Mouse (Mus musculus): ENCODE results near the gene Mxra8. TPM values are rescaled to one million over a fixed set of nuclear protein-coding genes. Genes with fewer than 3 reads are reported as not detected.

Gene Mxra8
- polyA plus RNA-seq, 1 experiment: 484 TPM

DNA sequence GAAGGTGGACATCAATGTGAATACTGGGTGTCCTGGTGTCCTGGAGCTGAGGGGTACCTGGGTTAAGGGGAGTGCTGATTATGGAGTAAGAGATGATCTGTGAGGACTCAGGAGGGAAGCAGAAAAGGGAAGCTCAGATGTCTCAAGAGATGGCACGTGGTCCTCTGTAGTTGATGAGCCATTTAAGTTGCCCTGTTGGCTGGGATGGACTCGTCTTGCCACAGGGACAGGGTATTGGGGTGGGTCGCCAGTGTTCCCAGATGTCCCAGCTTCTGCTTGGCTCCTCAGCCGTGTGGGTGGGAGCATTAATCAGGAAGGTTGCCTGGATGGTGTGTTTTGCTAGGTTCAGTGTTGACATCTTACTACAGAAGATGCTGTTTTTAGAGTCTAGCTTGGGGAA, 6.2 kb upstream of the Mxra8 start:
- H3K4me3 ChIP-seq (ENCODE audit: insufficient read depth, low read length): no peak overlapping the region

DNA sequence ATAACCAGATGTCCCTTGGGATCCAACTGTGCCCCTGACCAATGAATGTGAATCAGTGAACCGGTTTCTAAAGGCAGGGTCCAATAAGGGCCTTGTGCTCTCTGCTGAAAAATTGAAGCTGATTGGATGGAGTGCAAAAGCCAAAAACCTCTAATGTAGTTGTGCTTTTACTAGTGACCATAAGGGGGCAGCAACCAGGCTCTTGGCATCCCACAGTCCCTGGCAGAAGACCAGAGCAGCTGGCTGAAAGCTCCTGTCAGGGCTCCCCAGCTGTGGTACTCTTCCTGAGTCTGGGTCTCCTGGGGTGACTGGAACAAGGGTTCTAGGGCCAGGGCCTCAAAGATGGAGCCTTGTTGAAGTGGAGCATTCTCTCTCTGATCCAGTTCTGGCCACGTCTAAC, 5.6 kb upstream of the Mxra8 start:
- Histone ChIP-seq H3K4me3 (ENCODE audit: insufficient read depth, low read length) (no peak overlapping the region), H3K4me1 (ENCODE audit: control insufficient read depth, insufficient read depth, low read length) (peaks cover 11% of the 10 kb centered on the region), H3K27ac (ENCODE audit: insufficient read depth, low read length) (peak overlapping the region; percentile 76)
- TF ChIP-seq POLR2A (IDR thresholded peaks at IDR 0.05; ENCODE audit: low read depth, low read length) (peak; percentile 8; the same call in 1 of the 2 replicates), CTCF (IDR thresholded peaks at IDR 0.05; ENCODE audit: borderline replicate concordance, insufficient read depth, low read length) (0 out of 2 replicates have a peak, but pooled peaks have one; percentile 18)

More for the DNA sequence above, 6.2 kb upstream of the Mxra8 start:
- peaks cover 10% of the 10 kb centered on the region for H3K4me1 ChIP-seq (ENCODE audit: control insufficient read depth, insufficient read depth, low read length)
- TF ChIP-seq CTCF (IDR thresholded peaks at IDR 0.05; ENCODE audit: borderline replicate concordance, insufficient read depth, low read length) (no peak), POLR2A (IDR thresholded peaks at IDR 0.05; ENCODE audit: low read depth, low read length) (peak; percentile 5; the same call in 1 of the 2 replicates)
- H3K27ac ChIP-seq (ENCODE audit: insufficient read depth, low read length): peak overlapping the region; percentile 30; the same call in 1 of the 2 replicates

DNA sequence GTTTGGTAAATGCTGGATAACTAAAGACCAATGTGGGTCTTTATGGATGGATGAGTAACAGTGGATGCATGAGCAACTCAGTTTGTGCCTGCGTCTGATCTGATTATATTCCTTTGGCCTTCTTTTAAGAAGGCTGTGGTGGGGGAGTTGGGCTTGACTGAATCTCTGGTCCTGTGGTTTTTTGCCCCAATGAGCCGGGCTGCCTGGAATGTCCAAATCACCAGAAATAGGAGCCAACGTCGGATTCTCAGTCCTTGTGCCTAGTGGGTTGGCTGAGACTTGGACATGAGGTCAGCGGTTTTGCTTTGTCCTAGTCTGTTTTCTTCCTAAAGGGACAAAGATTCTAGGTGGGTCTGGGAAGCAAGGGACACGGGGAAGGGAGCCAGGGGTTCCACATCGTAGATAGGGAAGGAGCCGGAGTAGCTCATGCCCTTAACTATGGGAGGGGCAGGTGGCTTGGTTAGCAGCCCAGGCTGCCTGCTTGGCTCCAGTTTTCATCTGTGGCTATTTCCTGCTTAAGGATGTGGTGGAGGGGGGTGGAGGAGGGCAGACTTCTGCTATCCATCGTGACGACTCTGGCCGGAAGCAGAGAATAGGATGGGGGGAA, 2.0 kb upstream of the Mxra8 start:
- TF ChIP-seq CTCF (IDR thresholded peaks at IDR 0.05; ENCODE audit: borderline replicate concordance, insufficient read depth, low read length): no peak
- TF ChIP-seq POLR2A (IDR thresholded peaks at IDR 0.05; ENCODE audit: low read depth, low read length): no peak; the same call in 1 of the 2 replicates
- Histone ChIP-seq H3K4me1 (ENCODE audit: control insufficient read depth, insufficient read depth, low read length) (peaks cover 13% of the 10 kb centered on the region), H3K4me3 (ENCODE audit: insufficient read depth, low read length) (no peak overlapping the region), H3K27ac (ENCODE audit: insufficient read depth, low read length) (peak overlapping the region; percentile 100)

DNA sequence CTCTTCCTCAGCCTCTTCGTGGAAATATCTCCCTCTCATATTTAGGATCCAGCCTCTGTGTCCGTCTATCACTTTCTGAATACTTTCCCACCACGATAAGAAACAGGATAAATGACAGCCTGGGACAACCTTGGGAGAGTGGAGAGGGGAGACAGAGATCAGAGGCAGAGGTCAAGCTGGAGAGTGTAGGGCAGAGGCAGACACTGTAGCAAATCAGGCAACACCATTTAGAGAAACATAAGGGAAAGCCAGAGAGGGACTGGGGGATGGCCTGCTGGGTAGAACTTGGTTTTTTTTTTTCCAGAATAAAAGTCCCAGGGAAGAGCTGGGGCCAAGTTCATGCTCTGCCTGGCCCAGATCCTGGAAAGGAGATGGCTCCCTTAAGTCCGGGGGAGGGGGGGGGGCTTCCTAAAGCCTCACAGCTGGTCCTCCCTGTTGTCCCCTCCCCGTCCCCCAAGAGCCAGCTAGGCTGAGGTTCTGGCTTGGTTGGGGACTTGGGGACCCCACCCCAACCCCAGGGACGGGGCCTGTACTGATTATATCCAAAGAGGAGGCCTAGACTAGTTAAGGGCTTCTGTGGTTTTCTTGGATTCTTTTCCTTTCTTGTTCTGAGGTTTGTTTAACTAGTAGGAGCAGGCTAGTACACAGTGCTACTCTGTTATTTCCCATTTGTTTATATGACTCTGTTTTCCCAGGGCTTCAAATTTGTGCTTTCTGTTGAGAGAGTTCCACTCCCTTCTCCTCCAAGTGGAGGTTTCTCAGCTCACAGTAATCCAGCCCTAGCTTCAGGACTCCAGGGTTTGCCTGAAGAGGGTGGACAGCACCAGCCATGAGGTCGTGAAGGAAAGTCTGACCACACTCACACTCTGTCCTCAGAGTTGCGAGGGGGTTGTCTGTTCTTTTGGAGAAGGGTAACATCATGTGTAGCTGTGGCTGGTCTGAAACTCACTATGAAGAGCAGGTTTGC, 1.0 kb upstream of the Mxra8 start:
- H3K4me3 ChIP-seq (ENCODE audit: insufficient read depth, low read length): no peak overlapping the region
- peak overlapping the region; percentile 100 for H3K27ac ChIP-seq (ENCODE audit: insufficient read depth, low read length)
- TF ChIP-seq CTCF (IDR thresholded peaks at IDR 0.05; ENCODE audit: borderline replicate concordance, insufficient read depth, low read length): no peak
- TF ChIP-seq POLR2A (IDR thresholded peaks at IDR 0.05; ENCODE audit: low read depth, low read length): peak; percentile 46
- H3K4me1 ChIP-seq (ENCODE audit: control insufficient read depth, insufficient read depth, low read length): peaks cover 10% of the 10 kb centered on the region

DNA sequence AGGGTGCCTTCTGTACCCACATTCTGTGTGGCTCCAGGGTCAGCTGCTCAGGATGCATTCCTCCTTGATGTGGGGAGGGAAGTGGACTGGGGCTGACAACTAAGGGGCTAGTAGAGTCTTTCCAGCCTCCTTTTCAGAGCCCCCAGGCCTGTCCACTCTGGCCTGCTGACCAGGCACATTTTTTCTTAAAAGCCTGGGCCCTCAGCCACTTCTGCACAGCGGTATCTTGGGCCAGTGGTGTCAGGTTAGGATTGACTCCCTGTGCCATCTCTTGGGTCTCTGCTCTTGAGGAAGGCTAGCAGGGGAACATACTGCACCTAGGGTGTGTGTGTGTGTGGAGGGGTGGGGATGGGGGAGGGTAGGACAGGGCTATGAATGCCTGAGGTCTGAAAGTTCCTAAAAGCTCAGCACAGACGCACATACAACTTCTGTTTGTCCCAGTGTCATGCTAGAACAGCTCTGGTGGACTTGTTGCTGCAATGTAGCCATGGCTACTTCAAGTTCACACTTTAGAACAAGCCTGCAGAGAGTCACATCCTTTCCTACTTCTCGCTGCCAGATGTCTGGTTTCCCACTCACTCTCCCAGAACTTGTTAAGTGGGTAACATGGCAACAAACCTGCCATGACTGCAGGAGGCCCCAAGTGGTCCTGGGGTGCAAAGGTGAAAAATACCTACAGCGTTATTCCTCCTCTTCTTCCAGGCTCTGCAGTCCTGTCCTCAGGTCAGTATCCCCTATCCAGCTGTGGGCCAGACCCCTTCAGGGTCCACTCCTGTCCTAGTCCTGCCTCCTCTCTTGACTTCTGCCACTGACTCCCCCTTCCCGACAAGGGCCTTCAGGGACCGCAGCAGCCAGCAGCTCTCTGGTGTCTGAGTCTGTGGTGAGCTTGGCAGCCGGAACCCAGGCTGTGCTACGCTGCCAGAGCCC, 859 bp downstream of the Mxra8 start:
- TF ChIP-seq POLR2A (IDR thresholded peaks at IDR 0.05; ENCODE audit: low read depth, low read length): peak; percentile 5; the same call in 1 of the 2 replicates
- no peak for TF ChIP-seq CTCF (IDR thresholded peaks at IDR 0.05; ENCODE audit: borderline replicate concordance, insufficient read depth, low read length)

DNA sequence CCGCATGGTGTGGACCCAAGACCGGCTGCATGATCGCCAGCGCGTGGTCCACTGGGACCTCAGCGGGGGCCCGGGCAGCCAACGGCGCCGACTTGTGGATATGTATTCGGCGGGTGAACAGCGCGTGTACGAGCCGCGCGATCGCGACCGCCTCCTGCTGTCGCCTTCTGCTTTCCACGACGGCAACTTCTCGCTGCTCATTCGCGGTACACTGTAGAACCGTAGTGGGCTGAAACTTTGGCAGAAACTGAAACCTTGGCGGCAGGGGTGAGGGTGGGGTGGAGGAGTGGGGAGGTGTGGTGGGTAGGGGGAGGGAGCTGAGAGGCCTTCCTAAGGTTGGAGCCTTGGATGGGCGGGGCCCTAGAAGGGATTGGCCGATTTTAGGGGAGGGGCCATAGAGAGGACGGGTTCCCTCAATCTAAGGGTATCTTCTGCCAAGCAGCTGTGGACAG, 1.5 kb downstream of the Mxra8 start:
- TF ChIP-seq CTCF (IDR thresholded peaks at IDR 0.05; ENCODE audit: borderline replicate concordance, insufficient read depth, low read length): peak; percentile 61; the same call in 1 of the 2 replicates
- peak; percentile 75 for TF ChIP-seq POLR2A (IDR thresholded peaks at IDR 0.05; ENCODE audit: low read depth, low read length)
- peaks cover 4% of the 10 kb centered on the region; the same call in 1 of the 2 replicates for H3K4me1 ChIP-seq (ENCODE audit: control insufficient read depth, insufficient read depth, low read length)
- H3K4me3 ChIP-seq (ENCODE audit: insufficient read depth, low read length): peak overlapping the region; percentile 81
- H3K27ac ChIP-seq (ENCODE audit: insufficient read depth, low read length): peak overlapping the region; percentile 97

More for the DNA sequence above, 859 bp downstream of the Mxra8 start:
- H3K4me3 ChIP-seq (ENCODE audit: insufficient read depth, low read length): peak overlapping the region; percentile 81
- peaks cover 4% of the 10 kb centered on the region; the same call in 1 of the 2 replicates for H3K4me1 ChIP-seq (ENCODE audit: control insufficient read depth, insufficient read depth, low read length)
- H3K27ac ChIP-seq (ENCODE audit: insufficient read depth, low read length): peak overlapping the region; percentile 97

DNA sequence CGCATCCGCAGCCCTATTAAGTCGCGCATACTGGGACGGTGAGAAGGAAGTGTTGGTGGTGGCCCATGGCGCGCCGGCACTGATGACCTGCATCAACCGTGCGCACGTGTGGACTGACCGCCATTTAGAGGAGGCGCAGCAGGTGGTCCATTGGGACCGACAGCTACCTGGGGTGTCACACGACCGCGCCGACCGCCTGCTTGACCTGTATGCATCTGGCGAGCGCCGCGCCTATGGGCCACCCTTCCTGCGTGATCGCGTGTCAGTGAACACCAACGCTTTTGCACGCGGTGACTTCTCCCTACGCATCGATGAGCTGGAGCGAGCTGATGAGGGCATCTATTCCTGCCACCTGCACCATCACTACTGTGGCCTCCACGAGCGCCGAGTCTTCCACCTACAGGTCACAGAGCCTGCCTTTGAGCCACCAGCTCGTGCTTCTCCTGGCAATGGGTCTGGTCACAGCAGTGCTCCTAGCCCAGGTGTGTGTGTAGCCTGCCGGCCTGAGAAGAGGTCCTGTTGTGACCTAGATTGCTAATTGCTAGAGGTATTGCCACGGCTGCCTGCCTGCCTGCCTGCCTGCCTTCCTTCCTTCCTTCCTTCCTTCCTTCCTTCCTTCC, 2.3 kb downstream of the Mxra8 start:
- Histone ChIP-seq H3K4me3 (ENCODE audit: insufficient read depth, low read length) (peak overlapping the region; percentile 16; the same call in 1 of the 2 replicates), H3K27ac (ENCODE audit: insufficient read depth, low read length) (no peak overlapping the region), H3K4me1 (ENCODE audit: control insufficient read depth, insufficient read depth, low read length) (peaks cover 4% of the 10 kb centered on the region; the same call in 1 of the 2 replicates)
- no peak for TF ChIP-seq POLR2A (IDR thresholded peaks at IDR 0.05; ENCODE audit: low read depth, low read length)

DNA sequence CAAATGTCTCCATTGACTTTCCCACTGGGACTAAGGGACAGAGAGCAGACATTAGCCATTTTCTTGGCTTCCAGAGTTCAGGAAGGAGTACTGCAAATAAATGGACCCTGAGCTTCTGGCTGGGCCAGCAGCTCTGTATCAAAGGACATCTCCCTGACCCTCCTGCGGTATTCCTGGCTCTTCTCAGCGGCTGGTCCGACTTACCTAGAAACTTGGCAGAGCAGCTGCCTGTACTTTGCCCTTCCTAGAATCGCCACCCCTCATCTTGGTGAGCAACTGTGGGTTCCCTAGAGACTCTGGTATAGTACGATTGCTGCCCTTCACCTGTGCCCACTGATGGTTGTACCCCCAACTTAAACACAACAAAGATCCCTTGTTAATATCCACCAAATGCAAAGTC, 3.8 kb downstream of the Mxra8 start:
- Histone ChIP-seq H3K4me1 (ENCODE audit: control insufficient read depth, insufficient read depth, low read length) (peaks cover 4% of the 10 kb centered on the region; the same call in 1 of the 2 replicates), H3K27ac (ENCODE audit: insufficient read depth, low read length) (no peak overlapping the region), H3K4me3 (ENCODE audit: insufficient read depth, low read length) (no peak overlapping the region)
- no peak for TF ChIP-seq CTCF (IDR thresholded peaks at IDR 0.05; ENCODE audit: borderline replicate concordance, insufficient read depth, low read length)
- no peak for TF ChIP-seq POLR2A (IDR thresholded peaks at IDR 0.05; ENCODE audit: low read depth, low read length)
